Mouse (Mus musculus) G1E (cell line): ENCODE data around the gene Casq1.

ENCODE experiments used
- CTCF ChIP-seq: IDR thresholded peaks from 2 replicates; pipeline ENCODE4 v1.5.1; 2012; ENCODE audit warnings: low read depth, low read length, inconsistent platforms, mixed read lengths
- GATA1 ChIP-seq: IDR thresholded peaks from 2 replicates; pipeline ENCODE4 v1.6.1; 2012; ENCODE audit warnings: borderline replicate concordance, low read length, inconsistent platforms, mixed read lengths
- GATA2 ChIP-seq: IDR thresholded peaks from 2 replicates; pipeline ENCODE4 v1.6.1; 2012; ENCODE audit warnings: low read depth, low read length, inconsistent platforms, borderline replicate concordance
- POLR2AphosphoS5 ChIP-seq: IDR thresholded peaks from 2 replicates; pipeline ENCODE4 v1.6.1; 2012; ENCODE audit warnings: low read depth, low read length, inconsistent platforms; ENCODE audit not compliant: insufficient replicate concordance

- TF ChIP-seq GATA1 = no peak
- no peak for TF ChIP-seq CTCF
- no peak for TF ChIP-seq GATA2
- TF ChIP-seq POLR2AphosphoS5 = no peak
Observed at GRCm38 (mm10) chr1:172198996-172199395, 20.7 kb downstream of the Casq1 start.
